Mouse (Mus musculus): ENCODE data around the gene Inpp4b.
"Not testable (repeated sequence)": the region's sequence is repeated elsewhere in the genome, so short reads cannot be mapped to it uniquely, and the experiment has no call there.

Gene Inpp4b

GRCm38 (mm10) chr8:81776516-81777237 is 434.3 kb downstream of the Inpp4b start:
- DNase-seq (ENCODE audit: low spot score in 2 of 2): no peak

- no peak for DNase-seq (ENCODE audit: low spot score in 2 of 2)
Measured at GRCm38 (mm10) chr8:81777704-81778103, 435.3 kb downstream of the Inpp4b start.

- no peak for DNase-seq (ENCODE audit: low spot score in 2 of 2)
Measured at GRCm38 (mm10) chr8:81779440-81779839, 437.1 kb downstream of the Inpp4b start.

GRCm38 (mm10) chr8:81780166-81780565 is 437.8 kb downstream of the Inpp4b start:
- no peak for DNase-seq (ENCODE audit: low spot score in 2 of 2)

- no peak for DNase-seq (ENCODE audit: low spot score in 2 of 2)
Measured at GRCm38 (mm10) chr8:81780921-81781675, 438.7 kb downstream of the Inpp4b start.

GRCm38 (mm10) chr8:81782781-81783180 is 440.4 kb downstream of the Inpp4b start:
- no peak for DNase-seq (ENCODE audit: low spot score in 2 of 2)

GRCm38 (mm10) chr8:81784775-81785174 is 442.4 kb downstream of the Inpp4b start:
- DNase-seq (ENCODE audit: low spot score in 2 of 2): no peak

- DNase-seq (ENCODE audit: low spot score in 2 of 2): no peak
Measured at GRCm38 (mm10) chr8:81788498-81788897, 446.1 kb downstream of the Inpp4b start.

- no peak for DNase-seq (ENCODE audit: low spot score in 2 of 2)
Measured at GRCm38 (mm10) chr8:81792649-81793048, 450.3 kb downstream of the Inpp4b start.

- no peak for DNase-seq (ENCODE audit: low spot score in 2 of 2)
Measured at GRCm38 (mm10) chr8:81798501-81798900, 456.1 kb downstream of the Inpp4b start.

- no peak for DNase-seq (ENCODE audit: low spot score in 2 of 2)
Measured at GRCm38 (mm10) chr8:81800792-81801191, 458.4 kb downstream of the Inpp4b start.

- DNase-seq (ENCODE audit: low spot score in 2 of 2): peak in 1 of 2 experiments; percentile 21
Measured at GRCm38 (mm10) chr8:81806797-81807196, 464.4 kb downstream of the Inpp4b start.

- DNase-seq (ENCODE audit: low spot score in 2 of 2): no peak
Measured at GRCm38 (mm10) chr8:81807578-81807977, 465.2 kb downstream of the Inpp4b start.

GRCm38 (mm10) chr8:81808406-81808805 is 466.1 kb downstream of the Inpp4b start:
- DNase-seq (ENCODE audit: low spot score in 2 of 2): no peak

- DNase-seq (ENCODE audit: low spot score in 2 of 2): not testable (repeated sequence)
Measured at GRCm38 (mm10) chr8:81809414-81809813, 467.1 kb downstream of the Inpp4b start.

GRCm38 (mm10) chr8:81812051-81812751 is 469.8 kb downstream of the Inpp4b start:
- no peak for DNase-seq (ENCODE audit: low spot score in 2 of 2)

GRCm38 (mm10) chr8:81814742-81815141 is 472.4 kb downstream of the Inpp4b start:
- no peak for DNase-seq (ENCODE audit: low spot score in 2 of 2)

GRCm38 (mm10) chr8:81815551-81815950 is 473.2 kb downstream of the Inpp4b start:
- no peak for DNase-seq (ENCODE audit: low spot score in 2 of 2)

- DNase-seq (ENCODE audit: low spot score in 2 of 2): no peak
Measured at GRCm38 (mm10) chr8:81823121-81823520, 480.8 kb downstream of the Inpp4b start.

- DNase-seq (ENCODE audit: low spot score in 2 of 2): no peak
Measured at GRCm38 (mm10) chr8:81824975-81825374, 482.6 kb downstream of the Inpp4b start.

- DNase-seq (ENCODE audit: low spot score in 2 of 2): no peak
Measured at GRCm38 (mm10) chr8:81826406-81826805, 484.1 kb downstream of the Inpp4b start.

GRCm38 (mm10) chr8:81827306-81827913 is 485.1 kb downstream of the Inpp4b start:
- DNase-seq (ENCODE audit: low spot score in 2 of 2): no peak

Measured in spleen, postnatal 14 days (tissue).